Mouse (Mus musculus): ENCODE results near the gene Slc9a1. TPM values are rescaled to one million over a fixed set of nuclear protein-coding genes. Genes with fewer than 3 reads are reported as not detected.

The Slc9a1 gene
- polyA plus RNA-seq, 1 experiment from 2014 or later: 7.9 TPM

- Histone ChIP-seq H3K27me3 (ENCODE audit: poor library complexity, severe bottlenecking) (no peaks in the 10 kb centered on the region), H3K9me3 (no peaks in the 10 kb centered on the region), H3K27ac (no peak overlapping the region), H3K36me3 (replicated peaks) (peaks cover 61% of the 10 kb centered on the region), H3K4me1 (peaks cover 3% of the 10 kb centered on the region), H3K4me3 (no peak overlapping the region)
- 93% methylated on average over 16 of the region's 16 CpGs for WGBS
- DNase-seq (ENCODE audit: extremely low spot score, low spot score): no peak
These were observed 43.4 kb downstream of the Slc9a1 start for GRCm38 (mm10) chr4:133412575-133413540.

DNA sequence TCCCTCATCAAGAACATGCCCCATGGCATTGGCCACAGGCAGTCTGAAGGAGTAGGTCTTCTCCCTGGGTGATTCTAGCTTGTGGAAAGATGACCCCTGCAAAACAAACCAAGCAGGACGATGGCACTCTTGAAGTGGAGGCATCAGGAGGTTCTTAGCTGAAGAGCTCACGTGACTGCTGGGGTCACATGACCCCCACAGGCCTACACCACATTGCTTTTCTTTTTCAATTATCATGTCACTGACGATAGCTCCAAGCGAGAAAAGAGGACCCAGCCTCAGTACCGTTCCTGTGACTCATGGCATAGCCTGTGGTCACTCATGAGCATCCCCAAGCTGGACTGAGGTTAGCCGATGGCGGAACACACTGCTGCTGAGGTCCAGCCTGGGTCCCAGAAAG, 44.1 kb downstream of the Slc9a1 start:
- H3K27me3 ChIP-seq (ENCODE audit: poor library complexity, severe bottlenecking): no peaks in the 10 kb centered on the region
- no peaks in the 10 kb centered on the region for H3K4me1 ChIP-seq
- H3K36me3 ChIP-seq (replicated peaks): peaks cover 69% of the 10 kb centered on the region
- H3K27ac ChIP-seq: no peak overlapping the region
- 90% methylated on average over 7 of the region's 7 CpGs for WGBS
- DNase-seq (ENCODE audit: extremely low spot score, low spot score): no peak
- no peak overlapping the region for H3K4me3 ChIP-seq
- no peaks in the 10 kb centered on the region for H3K9me3 ChIP-seq

- H3K4me3 ChIP-seq: no peak overlapping the region
- no peaks in the 10 kb centered on the region for H3K4me1 ChIP-seq
- DNase-seq (ENCODE audit: extremely low spot score, low spot score): no peak
- no peak overlapping the region for H3K27ac ChIP-seq
- H3K27me3 ChIP-seq (ENCODE audit: poor library complexity, severe bottlenecking): no peaks in the 10 kb centered on the region
- WGBS: 71% methylated on average over 4 of the region's 4 CpGs
- peaks cover 80% of the 10 kb centered on the region for H3K36me3 ChIP-seq (replicated peaks)
- H3K9me3 ChIP-seq: no peaks in the 10 kb centered on the region
These were observed 45.4 kb downstream of the Slc9a1 start for GRCm38 (mm10) chr4:133414920-133415319.

DNA sequence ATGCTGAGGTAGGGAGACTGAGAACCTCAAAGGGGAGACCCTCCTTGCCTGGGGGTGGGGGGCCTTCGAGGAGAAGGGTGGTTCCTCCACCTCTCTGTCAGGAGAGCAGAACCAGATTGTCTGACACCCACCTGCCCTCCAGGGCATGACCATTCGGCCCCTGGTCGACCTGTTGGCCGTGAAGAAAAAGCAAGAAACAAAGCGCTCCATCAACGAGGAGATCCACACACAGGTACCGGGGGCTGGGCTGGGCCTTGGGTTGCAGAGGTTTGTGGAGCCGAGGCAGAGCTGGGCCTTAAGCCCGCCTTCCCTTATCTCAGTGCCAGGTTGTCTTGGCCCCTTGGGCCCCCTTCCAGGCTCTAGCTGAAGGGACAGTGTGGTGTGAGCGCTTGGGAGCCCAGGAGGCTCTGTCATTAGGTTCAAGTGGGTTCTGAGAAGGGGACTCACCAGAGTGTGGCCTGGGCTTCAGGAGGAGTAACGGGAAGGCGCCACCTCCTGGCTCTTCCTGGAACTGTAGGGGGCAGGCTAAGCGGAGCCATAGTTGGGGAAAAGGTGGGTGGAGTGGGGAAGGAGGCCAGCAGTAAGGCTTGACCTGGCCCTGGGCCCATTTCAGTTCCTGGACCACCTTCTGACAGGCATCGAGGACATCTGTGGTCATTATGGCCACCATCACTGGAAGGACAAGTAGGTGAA, 50.0 kb downstream of the Slc9a1 start:
- peaks cover 80% of the 10 kb centered on the region for H3K36me3 ChIP-seq (replicated peaks)
- peak; percentile 58 for DNase-seq (ENCODE audit: extremely low spot score, low spot score)

DNA sequence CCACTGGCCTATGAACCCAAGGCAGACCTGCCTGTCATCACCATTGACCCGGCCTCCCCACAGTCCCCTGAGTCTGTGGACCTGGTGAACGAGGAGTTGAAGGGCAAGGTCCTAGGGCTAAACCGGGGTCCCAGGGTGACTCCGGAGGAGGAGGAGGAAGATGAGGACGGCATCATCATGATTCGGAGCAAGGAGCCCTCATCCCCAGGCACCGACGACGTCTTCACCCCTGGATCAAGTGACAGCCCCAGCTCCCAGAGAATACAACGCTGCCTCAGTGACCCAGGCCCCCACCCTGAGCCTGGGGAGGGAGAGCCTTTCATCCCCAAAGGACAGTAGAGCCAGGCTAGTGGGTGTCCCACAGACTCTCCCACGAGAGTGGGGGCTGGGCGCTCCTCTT, 52.5 kb downstream of the Slc9a1 start:
- Histone ChIP-seq H3K27me3 (ENCODE audit: poor library complexity, severe bottlenecking) (no peaks in the 10 kb centered on the region), H3K4me3 (no peak overlapping the region), H3K9me3 (no peaks in the 10 kb centered on the region), H3K4me1 (peaks cover 5% of the 10 kb centered on the region), H3K27ac (no peak overlapping the region), H3K36me3 (replicated peaks) (peaks cover 58% of the 10 kb centered on the region)
- DNase-seq (ENCODE audit: extremely low spot score, low spot score): no peak
- WGBS: 94% methylated on average over 12 of the region's 12 CpGs

More for the DNA sequence above, 50.0 kb downstream of the Slc9a1 start:
- H3K4me3 ChIP-seq: no peak overlapping the region
- 73% methylated on average over 14 of the region's 14 CpGs for WGBS
- no peaks in the 10 kb centered on the region for H3K9me3 ChIP-seq
- no peaks in the 10 kb centered on the region for H3K27me3 ChIP-seq (ENCODE audit: poor library complexity, severe bottlenecking)
- no peaks in the 10 kb centered on the region for H3K4me1 ChIP-seq
- H3K27ac ChIP-seq: no peak overlapping the region

DNA sequence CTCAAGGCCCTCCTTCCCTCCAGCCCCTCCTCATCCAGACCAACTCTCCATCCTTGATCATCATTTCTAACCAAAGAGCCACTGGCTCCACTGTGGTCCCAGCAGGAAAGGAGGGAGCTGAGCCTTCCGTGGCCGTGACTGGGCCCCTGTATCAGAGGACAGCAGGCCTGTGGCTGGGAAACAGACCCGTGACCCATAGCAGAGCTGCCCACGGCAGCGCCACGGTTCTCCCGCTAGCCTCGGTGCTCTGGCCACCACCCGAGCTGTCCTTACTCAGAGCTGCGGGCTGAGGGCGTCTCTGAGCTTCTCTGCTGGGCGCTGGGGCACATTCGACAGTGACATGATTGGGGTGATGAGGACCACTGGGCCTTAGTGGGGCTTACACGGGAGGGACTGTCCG, 53.1 kb downstream of the Slc9a1 start:
- no peaks in the 10 kb centered on the region for H3K27me3 ChIP-seq (ENCODE audit: poor library complexity, severe bottlenecking)
- peaks cover 52% of the 10 kb centered on the region for H3K36me3 ChIP-seq (replicated peaks)
- H3K27ac ChIP-seq: no peak overlapping the region
- H3K9me3 ChIP-seq: no peaks in the 10 kb centered on the region
- H3K4me3 ChIP-seq: no peak overlapping the region
- H3K4me1 ChIP-seq: peaks cover 11% of the 10 kb centered on the region
- DNase-seq (ENCODE audit: extremely low spot score, low spot score): no peak
- WGBS: 88% methylated on average over 15 of the region's 15 CpGs

- 0 out of 2 replicates have a peak overlapping the region, but pooled peaks have one; percentile 20 for H3K27ac ChIP-seq
- DNase-seq (ENCODE audit: extremely low spot score, low spot score): peak; percentile 55
- H3K4me3 ChIP-seq: no peak overlapping the region
- 58% methylated on average over 6 of the region's 6 CpGs for WGBS
- no peaks in the 10 kb centered on the region for H3K9me3 ChIP-seq
- peaks cover 47% of the 10 kb centered on the region for H3K36me3 ChIP-seq (replicated peaks)
- H3K4me1 ChIP-seq: peaks cover 12% of the 10 kb centered on the region
- H3K27me3 ChIP-seq (ENCODE audit: poor library complexity, severe bottlenecking): no peaks in the 10 kb centered on the region
These were observed 53.6 kb downstream of the Slc9a1 start for GRCm38 (mm10) chr4:133423108-133423507.

DNA sequence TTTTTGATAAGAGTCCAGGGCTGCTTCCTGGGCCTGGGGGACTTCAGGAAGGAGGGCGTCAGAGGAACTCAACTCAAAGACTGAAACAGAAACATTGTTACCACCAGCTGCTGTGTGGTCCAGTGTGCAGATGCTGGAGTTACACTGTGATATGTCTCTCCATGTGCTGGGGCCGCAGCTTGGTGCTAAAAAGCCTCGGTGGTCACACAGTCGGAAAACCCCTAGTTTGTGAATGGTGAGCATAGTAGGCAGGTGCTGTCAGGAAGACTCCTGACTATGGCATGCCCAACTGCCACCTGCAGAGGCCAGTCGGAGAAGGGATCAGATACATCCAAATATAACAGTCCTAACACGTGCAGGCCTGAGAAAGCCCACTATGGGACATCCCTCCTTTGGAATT, 54.2 kb downstream of the Slc9a1 start:
- DNase-seq (ENCODE audit: extremely low spot score, low spot score): no peak
- Histone ChIP-seq H3K4me3 (no peak overlapping the region), H3K36me3 (replicated peaks) (peaks cover 41% of the 10 kb centered on the region), H3K27ac (no peak overlapping the region), H3K27me3 (ENCODE audit: poor library complexity, severe bottlenecking) (no peaks in the 10 kb centered on the region), H3K4me1 (peaks cover 12% of the 10 kb centered on the region), H3K9me3 (no peaks in the 10 kb centered on the region)
- 80% methylated on average over 6 of the region's 6 CpGs for WGBS

DNA sequence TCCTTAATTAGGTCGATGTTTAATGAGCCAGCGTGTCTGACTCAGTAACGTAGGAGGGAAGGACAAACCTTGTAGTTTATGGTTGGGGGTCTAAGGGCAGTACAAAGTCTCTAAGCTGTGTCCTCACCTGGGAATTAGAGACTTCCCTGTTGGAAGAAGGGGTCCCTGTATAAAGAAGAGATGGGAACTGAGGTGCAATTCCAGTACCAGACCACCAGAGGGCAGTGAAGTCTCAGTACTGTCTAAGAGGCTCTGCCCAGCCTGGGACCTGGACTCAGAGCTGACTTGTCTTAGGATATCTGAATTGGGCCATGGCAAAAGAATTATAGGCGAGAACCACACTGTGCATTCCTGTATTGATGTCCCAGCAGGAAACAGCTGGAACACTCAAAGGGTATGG, 54.6 kb downstream of the Slc9a1 start:
- Histone ChIP-seq H3K4me1 (peaks cover 12% of the 10 kb centered on the region), H3K36me3 (replicated peaks) (peaks cover 39% of the 10 kb centered on the region), H3K27ac (no peak overlapping the region), H3K9me3 (no peaks in the 10 kb centered on the region), H3K27me3 (ENCODE audit: poor library complexity, severe bottlenecking) (no peaks in the 10 kb centered on the region), H3K4me3 (no peak overlapping the region)
- peak; percentile 75 for DNase-seq (ENCODE audit: extremely low spot score, low spot score)
- WGBS: 37% methylated on average over 4 of the region's 4 CpGs

- no peak for DNase-seq (ENCODE audit: extremely low spot score, low spot score)
- Histone ChIP-seq H3K27ac (no peak overlapping the region), H3K27me3 (ENCODE audit: poor library complexity, severe bottlenecking) (no peaks in the 10 kb centered on the region), H3K36me3 (replicated peaks) (peaks cover 18% of the 10 kb centered on the region), H3K9me3 (no peaks in the 10 kb centered on the region), H3K4me1 (peaks cover 13% of the 10 kb centered on the region), H3K4me3 (no peak overlapping the region)
- 83% methylated on average over 5 of the region's 5 CpGs for WGBS
These were observed 56.6 kb downstream of the Slc9a1 start for GRCm38 (mm10) chr4:133426141-133426540.

DNA sequence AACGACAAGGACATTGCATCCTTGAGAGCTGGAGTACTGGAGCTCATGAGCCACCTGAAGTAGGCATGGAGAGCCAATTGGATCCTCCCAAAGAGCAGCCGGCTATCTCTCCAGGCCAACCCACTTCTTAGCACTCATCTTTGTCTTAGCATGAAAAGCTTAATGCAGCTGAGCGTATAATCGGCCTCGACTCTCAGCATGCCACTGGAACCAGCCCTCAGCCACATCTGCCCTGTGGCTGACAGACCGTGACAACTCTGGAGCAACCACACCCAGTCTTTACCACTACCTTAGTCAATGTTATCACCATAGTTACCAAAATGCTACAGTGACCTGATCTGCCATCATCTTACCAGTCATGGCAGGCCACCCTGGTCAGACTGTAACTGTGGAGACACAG, 62.0 kb downstream of the Slc9a1 start:
- DNase-seq (ENCODE audit: extremely low spot score, low spot score): no peak
- Histone ChIP-seq H3K9me3 (no peaks in the 10 kb centered on the region), H3K27me3 (ENCODE audit: poor library complexity, severe bottlenecking) (no peaks in the 10 kb centered on the region; the same call in 1 of the 2 replicates), H3K4me3 (no peak overlapping the region), H3K4me1 (peaks cover 28% of the 10 kb centered on the region), H3K36me3 (replicated peaks) (no peaks in the 10 kb centered on the region), H3K27ac (0 out of 2 replicates have a peak overlapping the region, but pooled peaks have one; percentile 69)
- WGBS: 69% methylated on average over 6 of the region's 6 CpGs

GRCm38 (mm10) chr4:133432560-133433171, 63.2 kb downstream of the Slc9a1 start:
- WGBS: 40% methylated on average over 17 of the region's 17 CpGs
- no peaks in the 10 kb centered on the region; the same call in 1 of the 2 replicates for H3K27me3 ChIP-seq (ENCODE audit: poor library complexity, severe bottlenecking)
- peak overlapping the region; percentile 69; the same call in 1 of the 2 replicates for H3K27ac ChIP-seq
- DNase-seq (ENCODE audit: extremely low spot score, low spot score): no peak
- peaks cover 21% of the 10 kb centered on the region for H3K4me1 ChIP-seq
- H3K36me3 ChIP-seq (replicated peaks): no peaks in the 10 kb centered on the region
- peak overlapping the region; percentile 31 for H3K4me3 ChIP-seq
- H3K9me3 ChIP-seq: no peaks in the 10 kb centered on the region
